Mouse (Mus musculus): Measurements from ENCODE around the gene Tmem132b. TPM values are rescaled to one million over a fixed set of nuclear protein-coding genes. Genes with fewer than 3 reads are reported as not detected.

Tmem132b gene
- polyA plus RNA-seq, 1 experiment from 2014 or later = 0.28 TPM

GRCm38 (mm10) chr5:125649982-125650381 lies 118.4 kb downstream of the Tmem132b start:
- no peaks in the 10 kb centered on the region for H3K36me3 ChIP-seq
- H3K9me3 ChIP-seq = no peaks in the 10 kb centered on the region
- H3K4me1 ChIP-seq (replicated peaks) = no peaks in the 10 kb centered on the region
- ATAC-seq = no peak
- WGBS = 40% methylated on average over 2 of the region's 2 CpGs
- no peaks in the 10 kb centered on the region for H3K27me3 ChIP-seq (replicated peaks)
- H3K4me2 ChIP-seq (replicated peaks) = no peak overlapping the region
- no peak overlapping the region for H3K9ac ChIP-seq
- H3K27ac ChIP-seq = no peak overlapping the region
- H3K4me3 ChIP-seq (replicated peaks) = no peak overlapping the region

DNA sequence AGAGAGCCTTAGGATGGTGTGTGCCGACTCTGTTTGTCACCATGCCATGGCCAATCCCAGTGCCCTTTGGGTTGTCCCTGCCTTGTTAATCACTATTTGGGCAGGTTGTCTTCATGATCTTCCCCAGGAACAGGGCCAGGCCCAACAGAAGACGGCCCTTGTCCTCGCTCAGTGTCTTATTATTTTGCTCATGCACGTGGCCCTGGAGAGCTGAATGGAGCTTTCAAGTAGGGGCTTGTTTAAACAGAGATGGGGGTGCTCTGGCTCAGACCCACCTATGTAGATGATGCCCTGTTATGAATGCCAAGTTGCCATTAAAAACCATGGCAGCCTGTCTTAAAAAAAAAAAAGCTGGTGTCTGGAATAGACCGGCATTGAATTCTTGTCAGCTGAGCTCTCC lies 126.5 kb downstream of the Tmem132b start:
- no peaks in the 10 kb centered on the region for H3K36me3 ChIP-seq
- no peaks in the 10 kb centered on the region for H3K9me3 ChIP-seq
- no peaks in the 10 kb centered on the region for H3K4me1 ChIP-seq (replicated peaks)
- H3K27ac ChIP-seq = no peak overlapping the region
- no peak for ATAC-seq
- no peak overlapping the region for H3K9ac ChIP-seq
- H3K27me3 ChIP-seq (replicated peaks) = no peaks in the 10 kb centered on the region
- WGBS = 81% methylated on average over 5 of the region's 5 CpGs
- H3K4me3 ChIP-seq (replicated peaks) = no peak overlapping the region
- no peak overlapping the region for H3K4me2 ChIP-seq (replicated peaks)

DNA sequence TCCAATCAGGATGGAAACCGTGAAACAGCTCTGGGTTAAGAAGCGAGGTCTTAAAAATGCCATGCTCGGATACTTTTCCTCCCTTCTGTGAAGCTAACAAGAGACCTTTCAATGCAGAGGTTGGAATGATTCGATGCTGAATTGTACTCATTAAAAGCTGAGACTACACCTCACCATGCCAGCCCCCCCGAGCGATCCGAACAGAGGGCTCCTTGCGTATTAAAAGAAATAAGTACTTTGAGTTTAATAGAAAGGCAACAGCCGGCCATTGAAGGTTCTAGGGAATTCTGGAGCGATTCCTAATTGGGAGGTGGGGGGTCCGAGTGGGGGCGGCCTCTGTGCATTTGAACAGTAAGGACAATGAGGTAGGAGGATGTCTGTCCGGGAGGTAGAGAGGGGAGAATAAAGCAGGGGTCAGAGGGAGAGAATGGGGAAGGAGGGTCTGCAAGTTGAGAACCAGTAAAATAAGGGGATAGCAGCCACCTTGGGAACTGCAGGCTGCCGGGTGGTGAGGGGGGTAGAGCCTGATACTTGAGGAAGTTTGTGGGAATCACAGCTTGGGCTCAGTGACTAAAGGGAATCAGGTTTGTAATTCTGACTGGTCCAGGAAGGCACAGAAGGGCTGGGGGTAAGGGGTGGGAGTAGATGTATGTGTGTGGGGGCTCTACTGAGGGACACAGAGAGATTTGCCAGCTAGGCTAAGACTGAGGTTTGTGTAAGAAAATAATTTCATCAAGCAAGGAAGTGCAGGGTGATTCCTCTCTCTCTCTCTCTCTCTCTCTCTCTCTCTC lies 127.6 kb downstream of the Tmem132b start:
- Histone ChIP-seq H3K4me3 (replicated peaks) (no peak overlapping the region), H3K36me3 (no peaks in the 10 kb centered on the region), H3K4me1 (replicated peaks) (no peaks in the 10 kb centered on the region), H3K27ac (no peak overlapping the region), H3K4me2 (replicated peaks) (no peak overlapping the region), H3K9me3 (no peaks in the 10 kb centered on the region), H3K27me3 (replicated peaks) (no peaks in the 10 kb centered on the region), H3K9ac (no peak overlapping the region)
- 69% methylated on average over 14 of the region's 14 CpGs for WGBS
- no peak for ATAC-seq

DNA sequence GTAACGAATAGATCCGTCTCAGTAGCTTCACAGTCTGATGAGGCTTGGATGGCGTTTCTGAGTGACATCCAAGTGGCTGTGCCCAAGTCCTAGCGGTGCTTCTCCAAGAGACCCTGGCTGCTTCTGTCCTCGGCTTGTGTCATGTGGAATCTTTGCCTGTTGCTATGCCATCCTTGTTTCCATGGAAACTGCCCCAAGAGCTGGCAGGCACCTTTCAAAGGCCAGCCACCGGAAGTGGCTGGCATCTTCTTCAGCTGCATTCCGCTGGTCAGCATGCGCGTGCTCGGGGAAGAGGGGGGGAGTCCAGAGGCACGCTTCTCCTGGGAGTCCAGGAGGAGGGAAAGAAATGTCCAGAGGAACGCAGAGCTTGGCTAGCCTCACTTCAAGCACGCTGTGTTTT lies 144.0 kb downstream of the Tmem132b start:
- Histone ChIP-seq H3K4me3 (replicated peaks) (no peak overlapping the region), H3K4me2 (replicated peaks) (no peak overlapping the region), H3K4me1 (replicated peaks) (no peaks in the 10 kb centered on the region), H3K9ac (no peak overlapping the region), H3K27me3 (replicated peaks) (no peaks in the 10 kb centered on the region), H3K27ac (no peak overlapping the region), H3K36me3 (no peaks in the 10 kb centered on the region), H3K9me3 (no peaks in the 10 kb centered on the region)
- WGBS = 45% methylated on average over 13 of the region's 13 CpGs
- no peak for ATAC-seq

GRCm38 (mm10) chr5:125676025-125676623 lies 144.6 kb downstream of the Tmem132b start:
- H3K27ac ChIP-seq = no peak overlapping the region
- 69% methylated on average over 7 of the region's 7 CpGs for WGBS
- no peak for ATAC-seq
- H3K4me1 ChIP-seq (replicated peaks) = no peaks in the 10 kb centered on the region
- H3K4me3 ChIP-seq (replicated peaks) = no peak overlapping the region
- H3K9ac ChIP-seq = no peak overlapping the region
- H3K27me3 ChIP-seq (replicated peaks) = no peaks in the 10 kb centered on the region
- H3K4me2 ChIP-seq (replicated peaks) = no peak overlapping the region
- no peaks in the 10 kb centered on the region for H3K9me3 ChIP-seq
- H3K36me3 ChIP-seq = no peaks in the 10 kb centered on the region

GRCm38 (mm10) chr5:125680889-125681288 lies 149.3 kb downstream of the Tmem132b start:
- WGBS = 88% methylated on average over 6 of the region's 6 CpGs
- no peak for ATAC-seq
- Histone ChIP-seq H3K4me2 (replicated peaks) (no peak overlapping the region), H3K36me3 (no peaks in the 10 kb centered on the region), H3K9me3 (no peaks in the 10 kb centered on the region), H3K27me3 (replicated peaks) (no peaks in the 10 kb centered on the region), H3K27ac (no peak overlapping the region), H3K9ac (no peak overlapping the region), H3K4me1 (replicated peaks) (no peaks in the 10 kb centered on the region), H3K4me3 (replicated peaks) (no peak overlapping the region)

GRCm38 (mm10) chr5:125683491-125683890 lies 151.9 kb downstream of the Tmem132b start:
- H3K4me1 ChIP-seq (replicated peaks) = no peaks in the 10 kb centered on the region
- no peaks in the 10 kb centered on the region for H3K27me3 ChIP-seq (replicated peaks)
- H3K9ac ChIP-seq = no peak overlapping the region
- no peak overlapping the region for H3K4me2 ChIP-seq (replicated peaks)
- no peaks in the 10 kb centered on the region for H3K9me3 ChIP-seq
- 63% methylated on average over 6 of the region's 6 CpGs for WGBS
- no peak overlapping the region for H3K4me3 ChIP-seq (replicated peaks)
- H3K36me3 ChIP-seq = no peaks in the 10 kb centered on the region
- no peak for ATAC-seq
- H3K27ac ChIP-seq = no peak overlapping the region

DNA sequence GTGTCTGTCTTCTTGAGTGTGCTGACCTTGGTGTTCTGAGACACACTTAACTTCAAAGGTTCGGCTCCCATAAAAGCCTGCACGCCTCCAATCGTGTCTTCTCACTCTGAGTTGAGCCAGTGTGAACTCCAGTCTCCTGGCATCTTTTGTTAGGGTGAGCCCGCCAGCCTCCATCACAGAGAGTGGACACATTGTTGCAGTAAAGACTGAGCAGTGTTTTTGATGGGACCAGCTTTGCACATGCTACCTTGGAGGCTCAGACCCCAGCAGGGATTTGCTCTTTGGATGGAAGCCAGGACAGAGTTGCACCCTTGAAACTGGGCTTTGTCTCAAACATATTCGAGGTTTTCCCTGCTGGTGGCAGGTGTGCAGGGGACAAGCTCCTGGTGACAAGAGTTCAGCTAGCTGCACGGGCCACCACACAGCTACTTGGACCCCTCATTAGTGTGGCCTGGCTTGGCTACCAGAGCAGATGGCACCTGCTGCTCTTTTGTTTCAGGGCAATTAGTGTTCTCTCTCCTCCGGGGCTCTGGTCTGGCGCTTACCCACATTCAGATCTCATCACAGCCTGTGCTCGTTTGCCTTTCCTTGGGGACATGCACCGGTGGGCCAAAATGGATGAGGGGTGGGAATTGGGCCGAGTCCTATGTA lies 154.2 kb downstream of the Tmem132b start:
- Histone ChIP-seq H3K36me3 (no peaks in the 10 kb centered on the region), H3K27ac (no peak overlapping the region), H3K9ac (no peak overlapping the region), H3K9me3 (no peaks in the 10 kb centered on the region), H3K27me3 (replicated peaks) (no peaks in the 10 kb centered on the region), H3K4me1 (replicated peaks) (no peaks in the 10 kb centered on the region), H3K4me2 (replicated peaks) (no peak overlapping the region), H3K4me3 (replicated peaks) (no peak overlapping the region)
- 83% methylated on average over 11 of the region's 11 CpGs for WGBS
- ATAC-seq = no peak

DNA sequence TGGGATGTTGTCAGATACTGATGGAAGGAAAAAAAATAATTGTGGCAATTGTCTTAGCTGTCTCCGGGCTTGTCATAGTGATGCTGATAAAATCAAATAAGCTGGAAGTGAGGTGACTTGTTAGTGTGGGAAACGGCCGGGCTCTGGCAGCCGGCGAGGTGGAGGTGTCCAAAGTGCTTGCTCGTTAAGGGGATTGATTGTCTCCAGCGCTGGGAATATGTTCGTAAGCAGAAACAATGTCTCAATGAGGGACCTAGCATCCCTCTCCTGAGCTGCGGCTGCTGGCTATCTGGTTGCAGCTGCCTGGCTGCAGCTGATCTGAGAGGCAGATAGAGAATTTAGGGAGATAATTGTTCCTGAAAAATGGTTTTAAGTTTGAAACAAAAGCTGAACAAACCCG lies 161.0 kb downstream of the Tmem132b start:
- Histone ChIP-seq H3K4me1 (replicated peaks) (no peaks in the 10 kb centered on the region), H3K27ac (no peak overlapping the region), H3K4me2 (replicated peaks) (no peak overlapping the region), H3K9ac (no peak overlapping the region), H3K36me3 (no peaks in the 10 kb centered on the region), H3K4me3 (replicated peaks) (no peak overlapping the region), H3K27me3 (replicated peaks) (no peaks in the 10 kb centered on the region), H3K9me3 (no peaks in the 10 kb centered on the region)
- no peak for ATAC-seq
- WGBS = 55% methylated on average over 10 of the region's 10 CpGs

- H3K4me1 ChIP-seq (replicated peaks) = no peaks in the 10 kb centered on the region
- no peak overlapping the region for H3K9ac ChIP-seq
- H3K36me3 ChIP-seq = no peaks in the 10 kb centered on the region
- no peak for ATAC-seq
- H3K4me3 ChIP-seq (replicated peaks) = no peak overlapping the region
- H3K27ac ChIP-seq = no peak overlapping the region
- H3K4me2 ChIP-seq (replicated peaks) = no peak overlapping the region
- WGBS = 73% methylated on average over 3 of the region's 3 CpGs
- H3K9me3 ChIP-seq = no peaks in the 10 kb centered on the region
- H3K27me3 ChIP-seq (replicated peaks) = no peaks in the 10 kb centered on the region
Measured at GRCm38 (mm10) chr5:125699395-125699794, 167.8 kb downstream of the Tmem132b start.

DNA sequence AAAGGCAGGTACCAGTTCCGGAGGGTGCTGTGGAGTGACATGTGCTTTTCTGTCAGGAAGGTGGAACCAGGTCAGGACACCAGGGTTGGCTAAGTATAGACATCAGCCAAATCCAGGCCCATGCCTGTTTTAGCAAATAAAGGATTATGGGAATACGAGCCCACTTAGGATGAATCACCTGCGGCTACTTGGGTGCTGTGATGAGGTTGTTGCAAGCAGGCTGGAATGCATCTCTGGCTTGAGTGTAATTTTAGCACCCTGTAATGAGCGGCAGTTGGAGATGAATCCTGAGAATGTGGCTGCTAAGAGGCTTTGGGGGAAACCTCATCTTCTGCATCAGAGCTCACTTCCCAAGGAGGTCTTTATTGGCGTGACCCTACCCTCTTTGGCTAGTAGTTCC lies 168.7 kb downstream of the Tmem132b start:
- Histone ChIP-seq H3K4me3 (replicated peaks) (no peak overlapping the region), H3K36me3 (no peaks in the 10 kb centered on the region), H3K9ac (no peak overlapping the region), H3K4me2 (replicated peaks) (no peak overlapping the region), H3K27me3 (replicated peaks) (no peaks in the 10 kb centered on the region), H3K9me3 (no peaks in the 10 kb centered on the region), H3K4me1 (replicated peaks) (no peaks in the 10 kb centered on the region), H3K27ac (no peak overlapping the region)
- WGBS = 81% methylated on average over 5 of the region's 5 CpGs
- no peak for ATAC-seq

GRCm38 (mm10) chr5:125705379-125705778 lies 173.8 kb downstream of the Tmem132b start:
- Histone ChIP-seq H3K9ac (no peak overlapping the region), H3K4me2 (replicated peaks) (no peak overlapping the region), H3K27me3 (replicated peaks) (no peaks in the 10 kb centered on the region), H3K9me3 (no peaks in the 10 kb centered on the region), H3K4me1 (replicated peaks) (no peaks in the 10 kb centered on the region), H3K27ac (no peak overlapping the region), H3K36me3 (no peaks in the 10 kb centered on the region), H3K4me3 (replicated peaks) (no peak overlapping the region)
- 73% methylated on average over 8 of the region's 8 CpGs for WGBS
- no peak for ATAC-seq

DNA sequence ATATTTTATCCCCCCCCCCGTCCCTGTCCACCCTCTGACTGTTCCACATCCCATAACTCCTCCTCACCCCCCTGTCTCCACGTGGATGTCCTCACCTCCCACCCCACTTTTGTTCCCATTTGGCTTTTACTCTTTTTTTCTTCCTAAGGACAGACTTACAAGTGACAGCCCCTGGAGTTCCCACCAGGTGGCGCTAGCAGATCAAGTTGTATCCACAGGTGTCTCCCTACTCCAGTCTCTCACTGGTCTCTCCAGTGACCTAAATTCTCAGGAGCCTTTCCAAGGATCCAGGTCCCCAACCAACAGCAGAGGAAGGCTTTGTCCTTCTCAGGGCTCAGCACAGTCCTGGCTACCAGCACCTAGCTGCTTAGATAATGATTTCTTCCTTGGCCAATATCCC lies 177.6 kb downstream of the Tmem132b start:
- Histone ChIP-seq H3K4me1 (replicated peaks) (no peaks in the 10 kb centered on the region), H3K4me2 (replicated peaks) (no peak overlapping the region), H3K9ac (no peak overlapping the region), H3K27ac (no peak overlapping the region), H3K9me3 (no peaks in the 10 kb centered on the region), H3K27me3 (replicated peaks) (no peaks in the 10 kb centered on the region), H3K36me3 (no peaks in the 10 kb centered on the region), H3K4me3 (replicated peaks) (no peak overlapping the region)
- WGBS = 4% methylated on average over 3 of the region's 3 CpGs
- ATAC-seq = no peak

Measured in intestine, embryonic 15.5 days (tissue).